Mouse (Mus musculus) hindbrain, embryonic 11.5 days (tissue): ENCODE data around the gene Stard13. TPM values are rescaled to one million over a fixed set of nuclear protein-coding genes. Genes with fewer than 3 reads are reported as not detected.

Source experiments
- ATAC-seq: fragments of 200-750 bp; cut with Nextera tagmentation; 2 replicates; pipeline ENCODE4 v1.8.0; 2017; ENCODE audit warnings: mild to moderate bottlenecking, moderate TSS enrichment, moderate library complexity; ENCODE audit not compliant: low FRiP score
- DNase-seq: peaks from one replicate; pipeline ENCODE4 v3.0.0-alpha.2; 2015; ENCODE audit warnings: low spot score
- H3K27ac ChIP-seq: fragments of 300-500 bp; sonication (generic); 2 replicates; pipeline ENCODE4 v1.5.1; 2014; ENCODE audit warnings: mild to moderate bottlenecking, low read depth, low read length
- H3K27me3 ChIP-seq: fragments of 300-500 bp; sonication (generic); 2 replicates; pipeline ENCODE4 v1.6.1; 2014; ENCODE audit warnings: mild to moderate bottlenecking, low read length, moderate library complexity, mixed read lengths; ENCODE audit not compliant: control insufficient read depth, insufficient read depth
- H3K36me3 ChIP-seq: fragments of 300-500 bp; sonication (generic); 2 replicates; pipeline ENCODE4 v1.6.1; 2014; ENCODE audit warnings: mild to moderate bottlenecking, low read length, moderate library complexity, mixed read lengths; ENCODE audit not compliant: control insufficient read depth, insufficient read depth
- H3K4me1 ChIP-seq: fragments of 300-500 bp; sonication (generic); replicated peaks from 2 replicates; pipeline ENCODE4 v1.6.1; 2014; ENCODE audit warnings: low read length, mixed read lengths; ENCODE audit not compliant: control insufficient read depth, insufficient read depth
- H3K4me2 ChIP-seq: fragments of 300-500 bp; sonication (generic); replicated peaks from 2 replicates; pipeline ENCODE4 v1.6.1; 2014; ENCODE audit warnings: mild to moderate bottlenecking, low read depth, low read length
- H3K4me3 ChIP-seq: fragments of 300-500 bp; sonication (generic); 2 replicates; pipeline ENCODE4 v1.5.1; 2014; ENCODE audit warnings: low read depth, low read length
- H3K9ac ChIP-seq: fragments of 300-500 bp; sonication (generic); 2 replicates; pipeline ENCODE4 v1.6.1; 2014; ENCODE audit warnings: low read depth, low read length
- H3K9me3 ChIP-seq: fragments of 300-500 bp; sonication (generic); 2 replicates; pipeline ENCODE4 v1.6.1; 2016; ENCODE audit warnings: low read length; ENCODE audit not compliant: control insufficient read depth
- WGBS: fragments of 180-500 bp; shearing (Covaris S2); extraction: QIAGEN DNeasy Blood & Tissue Kit; methylation state at CpG from one replicate; pipeline ENCODE4 v1.1.7; 2014; 5-methylcytosine and 5-hydroxymethylcytosine counted together
- polyA plus RNA-seq: library from polyadenylated mRNA; unstranded; fragments of >200 nt; fragmentation: Nextera tagmentation; extraction: Ambion mirVana; gene quantifications from 2 replicates; pipeline ENCODE4 v1.2.1, GENCODE M21; 2014

Gene Stard13
- polyA plus RNA-seq, 1 experiment from 2014 or later, result 4.3 TPM

GRCm38 (mm10) chr5:151020831-151021230, 212.8 kb downstream of the Stard13 start:
- H3K27ac ChIP-seq, result no peak overlapping the region
- 78% methylated on average over 14 of the region's 14 CpGs for WGBS
- H3K4me3 ChIP-seq, result no peak overlapping the region

GRCm38 (mm10) chr5:151020031-151020820, 213.4 kb downstream of the Stard13 start:
- no peak overlapping the region for H3K27ac ChIP-seq
- no peak overlapping the region for H3K4me2 ChIP-seq
- no peaks in the 10 kb centered on the region for H3K4me1 ChIP-seq
- no peaks in the 10 kb centered on the region for H3K9me3 ChIP-seq
- WGBS, result 78% methylated on average over 13 of the region's 13 CpGs
- ATAC-seq (no peak), DNase-seq (no peak)
- H3K9ac ChIP-seq, result no peak overlapping the region
- no peaks in the 10 kb centered on the region for H3K27me3 ChIP-seq
- H3K4me3 ChIP-seq, result no peak overlapping the region
- H3K36me3 ChIP-seq, result no peaks in the 10 kb centered on the region

More at GRCm38 (mm10) chr5:151020831-151021230, 212.8 kb downstream of the Stard13 start:
- DNase-seq (no peak), ATAC-seq (no peak)
- Histone ChIP-seq H3K9ac (no peak overlapping the region), H3K36me3 (no peaks in the 10 kb centered on the region), H3K4me1 (no peaks in the 10 kb centered on the region), H3K27me3 (no peaks in the 10 kb centered on the region), H3K4me2 (no peak overlapping the region), H3K9me3 (no peaks in the 10 kb centered on the region)

- Histone ChIP-seq H3K9ac (no peak overlapping the region), H3K4me3 (no peak overlapping the region), H3K4me1 (no peaks in the 10 kb centered on the region), H3K27me3 (no peaks in the 10 kb centered on the region), H3K9me3 (no peaks in the 10 kb centered on the region; the same call in 1 of the 2 replicates), H3K36me3 (no peaks in the 10 kb centered on the region), H3K27ac (no peak overlapping the region), H3K4me2 (no peak overlapping the region)
- DNase-seq (no peak), ATAC-seq (no peak)
- 79% methylated on average over 5 of the region's 5 CpGs for WGBS
Measured at GRCm38 (mm10) chr5:151018959-151019358, 214.7 kb downstream of the Stard13 start.

GRCm38 (mm10) chr5:151018450-151018849, 215.2 kb downstream of the Stard13 start:
- Histone ChIP-seq H3K4me3 (no peak overlapping the region), H3K36me3 (no peaks in the 10 kb centered on the region), H3K27ac (no peak overlapping the region), H3K27me3 (no peaks in the 10 kb centered on the region), H3K4me1 (no peaks in the 10 kb centered on the region), H3K9me3 (no peaks in the 10 kb centered on the region; the same call in 1 of the 2 replicates), H3K9ac (no peak overlapping the region), H3K4me2 (no peak overlapping the region)
- no peak for DNase-seq
- WGBS, result 83% methylated on average over 5 of the region's 5 CpGs
- no peak for ATAC-seq

- DNase-seq (no peak), ATAC-seq (no peak)
- no peaks in the 10 kb centered on the region for H3K9me3 ChIP-seq
- no peaks in the 10 kb centered on the region for H3K36me3 ChIP-seq
- H3K4me2 ChIP-seq, result no peak overlapping the region
- H3K9ac ChIP-seq, result no peak overlapping the region
- H3K27ac ChIP-seq, result no peak overlapping the region
- WGBS, result 63% methylated on average over 1 of the region's 1 CpGs
- H3K4me1 ChIP-seq, result no peaks in the 10 kb centered on the region
- no peaks in the 10 kb centered on the region for H3K27me3 ChIP-seq
- no peak overlapping the region for H3K4me3 ChIP-seq
Measured at GRCm38 (mm10) chr5:151004216-151004755, 229.3 kb downstream of the Stard13 start.

GRCm38 (mm10) chr5:151002051-151002450, 231.6 kb downstream of the Stard13 start:
- H3K9ac ChIP-seq, result no peak overlapping the region
- DNase-seq (no peak), ATAC-seq (no peak)
- no peak overlapping the region for H3K4me2 ChIP-seq
- 96% methylated on average over 4 of the region's 4 CpGs for WGBS
- no peaks in the 10 kb centered on the region for H3K9me3 ChIP-seq
- H3K27ac ChIP-seq, result no peak overlapping the region
- H3K27me3 ChIP-seq, result no peaks in the 10 kb centered on the region
- no peaks in the 10 kb centered on the region for H3K36me3 ChIP-seq
- no peaks in the 10 kb centered on the region for H3K4me1 ChIP-seq
- H3K4me3 ChIP-seq, result no peak overlapping the region

- Histone ChIP-seq H3K36me3 (no peaks in the 10 kb centered on the region), H3K27ac (no peak overlapping the region), H3K27me3 (no peaks in the 10 kb centered on the region), H3K4me3 (no peak overlapping the region), H3K4me2 (no peak overlapping the region), H3K4me1 (no peaks in the 10 kb centered on the region), H3K9ac (no peak overlapping the region), H3K9me3 (no peaks in the 10 kb centered on the region)
- no peak for DNase-seq
- WGBS, result 93% methylated on average over 7 of the region's 7 CpGs
- no peak for ATAC-seq
Measured at GRCm38 (mm10) chr5:151001111-151001510, 232.5 kb downstream of the Stard13 start.

- ATAC-seq, result no peak
- Histone ChIP-seq H3K4me3 (no peak overlapping the region), H3K4me2 (no peak overlapping the region), H3K27ac (no peak overlapping the region), H3K36me3 (no peaks in the 10 kb centered on the region), H3K9me3 (no peaks in the 10 kb centered on the region), H3K4me1 (no peaks in the 10 kb centered on the region), H3K27me3 (no peaks in the 10 kb centered on the region), H3K9ac (no peak overlapping the region)
- 92% methylated on average over 2 of the region's 2 CpGs for WGBS
- no peak for DNase-seq
Measured at GRCm38 (mm10) chr5:150996586-150996985, 237.1 kb downstream of the Stard13 start.

GRCm38 (mm10) chr5:150994096-150994495, 239.5 kb downstream of the Stard13 start:
- Histone ChIP-seq H3K27ac (no peak overlapping the region), H3K27me3 (no peaks in the 10 kb centered on the region), H3K9me3 (no peaks in the 10 kb centered on the region), H3K36me3 (no peaks in the 10 kb centered on the region), H3K4me2 (no peak overlapping the region), H3K4me1 (no peaks in the 10 kb centered on the region), H3K4me3 (no peak overlapping the region), H3K9ac (no peak overlapping the region)
- 92% methylated on average over 7 of the region's 7 CpGs for WGBS
- DNase-seq (no peak), ATAC-seq (no peak)
